Mouse (Mus musculus) heart, adult 2 months (tissue): Measurements from ENCODE around the gene Slc39a2.

Source experiments
- CTCF ChIP-seq: fragments of 200-600 bp; IDR thresholded peaks from 2 replicates; pipeline ENCODE4 v1.8.1; 2022; ENCODE audit warnings: antibody characterized with exemption, mild to moderate bottlenecking, moderate library complexity
- POLR2A ChIP-seq: fragments of 200-500 bp; IDR thresholded peaks from 2 replicates; pipeline ENCODE4 v1.6.1; 2011; ENCODE audit warnings: mild to moderate bottlenecking, low read depth, low read length, control low read depth; ENCODE audit not compliant: insufficient read depth

DNA sequence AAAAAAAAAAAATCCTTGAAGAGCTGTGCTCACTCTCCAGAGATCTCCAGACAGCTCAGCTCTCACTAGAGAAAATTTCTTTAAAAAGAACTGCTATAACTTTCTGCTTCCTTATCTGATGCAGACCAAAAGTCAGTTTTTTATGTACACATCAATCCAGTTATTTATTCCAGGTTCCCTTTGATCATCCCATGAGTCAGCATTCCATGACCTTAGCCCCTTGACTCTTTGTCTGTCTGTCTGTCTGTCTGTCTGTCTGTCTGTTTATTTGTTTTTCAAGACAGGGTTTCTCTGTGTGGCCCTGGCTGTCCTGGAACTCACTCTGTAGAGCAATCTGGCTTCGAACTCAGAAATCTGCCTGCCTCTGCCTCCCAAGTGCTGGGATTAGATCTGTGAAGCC lies 6.7 kb downstream of the Slc39a2 start:
- TF ChIP-seq CTCF (no peak), POLR2A (no peak)
